Mouse (Mus musculus) megakaryocyte, adult 5-6 weeks (primary cell): Measurements from ENCODE around the gene Syngap1. TPM values are rescaled to one million over a fixed set of nuclear protein-coding genes. Genes with fewer than 3 reads are reported as not detected.

Source experiments
- ATAC-seq: 2 replicates; pipeline ENCODE4 v1.8.0; 2016; ENCODE audit warnings: mild to moderate bottlenecking, inconsistent platforms; ENCODE audit not compliant: poor library complexity, severe bottlenecking
- total RNA-seq, 2 experiments: library from RNA; stranded (forward) in 1 of 2; stranded (reverse) in 1 of 2; fragments of 153-499, 151-499 nt in 1 of 2; fragments of 221-1000, 200-1000 nt in 1 of 2; gene quantifications; 2 replicates each; pipeline versions ENCODE4 v1.2.3 to v1.2.4; 2015 to 2017

The Syngap1 gene
- total RNA-seq, 2 experiments from 2014 or later: 0.33 to 3.9 TPM

GRCm38 (mm10) chr17:27021736-27022135 is 80.7 kb downstream of the Syngap1 start:
- no peak for ATAC-seq

Other genes with a start within 250 kb of the Syngap1 start
- gene Crebrf, start 225.6 kb upstream of the Syngap1 start, total RNA-seq (2015): 24.7 and 31.2 TPM in 2 replicates
- 30.1 and 39.5 TPM in 2 replicates for gene Crebrf, start 225.6 kb upstream of the Syngap1 start, total RNA-seq (2017)
- gene Bnip1, start 160.2 kb upstream of the Syngap1 start, total RNA-seq (2015): 18.8 and 20.2 TPM in 2 replicates
- 22.0 and 31.9 TPM in 2 replicates for gene Bnip1, start 160.2 kb upstream of the Syngap1 start, total RNA-seq (2017)
- not detected in 2 replicates for gene Nkx2-5, start 96.2 kb upstream of the Syngap1 start, total RNA-seq (2015)
- gene Nkx2-5, start 96.2 kb upstream of the Syngap1 start, total RNA-seq (2017): not detected in 2 replicates
- gene Kifc5b, start 24.2 kb upstream of the Syngap1 start, total RNA-seq (2015): 4.1 and 4.5 TPM in 2 replicates
- 10.8 and 13.8 TPM in 2 replicates for gene Kifc5b, start 24.2 kb upstream of the Syngap1 start, total RNA-seq (2017)
- gene Phf1, start 8.2 kb upstream of the Syngap1 start, total RNA-seq (2015): 11.6 and 11.7 TPM in 2 replicates
- 10.6 and 15.5 TPM in 2 replicates for gene Phf1, start 8.2 kb upstream of the Syngap1 start, total RNA-seq (2017)
- 138 and 155 TPM in 2 replicates for gene Cuta, start 1.7 kb upstream of the Syngap1 start, total RNA-seq (2015)
- gene Cuta, start 1.7 kb upstream of the Syngap1 start, total RNA-seq (2017): 56.9 and 73.0 TPM in 2 replicates
- gene Zbtb9, start 31.9 kb downstream of the Syngap1 start, total RNA-seq (2015): 4.5 and 4.7 TPM in 2 replicates
- gene Zbtb9, start 31.9 kb downstream of the Syngap1 start, total RNA-seq (2017): 13.3 and 14.4 TPM in 2 replicates
- gene Bak1, start 87.8 kb downstream of the Syngap1 start, total RNA-seq (2015): 115 and 120 TPM in 2 replicates
- gene Bak1, start 87.8 kb downstream of the Syngap1 start, total RNA-seq (2017): 70.4 and 71.5 TPM in 2 replicates
- 5.9 and 6.2 TPM in 2 replicates for gene Itpr3, start 116.1 kb downstream of the Syngap1 start, total RNA-seq (2015)
- 10.9 and 12.2 TPM in 2 replicates for gene Itpr3, start 116.1 kb downstream of the Syngap1 start, total RNA-seq (2017)
- 92.0 and 94.4 TPM in 2 replicates for gene Uqcc2, start 192.7 kb downstream of the Syngap1 start, total RNA-seq (2015)
- 88.7 and 110 TPM in 2 replicates for gene Uqcc2, start 192.7 kb downstream of the Syngap1 start, total RNA-seq (2017)
- gene Ip6k3, start 226.5 kb downstream of the Syngap1 start, total RNA-seq (2015): 0.91 and 1.6 TPM in 2 replicates
- 0.77 and 1.3 TPM in 2 replicates for gene Ip6k3, start 226.5 kb downstream of the Syngap1 start, total RNA-seq (2017)